Mouse (Mus musculus): Measurements from ENCODE around the gene Gm20715.

DNA sequence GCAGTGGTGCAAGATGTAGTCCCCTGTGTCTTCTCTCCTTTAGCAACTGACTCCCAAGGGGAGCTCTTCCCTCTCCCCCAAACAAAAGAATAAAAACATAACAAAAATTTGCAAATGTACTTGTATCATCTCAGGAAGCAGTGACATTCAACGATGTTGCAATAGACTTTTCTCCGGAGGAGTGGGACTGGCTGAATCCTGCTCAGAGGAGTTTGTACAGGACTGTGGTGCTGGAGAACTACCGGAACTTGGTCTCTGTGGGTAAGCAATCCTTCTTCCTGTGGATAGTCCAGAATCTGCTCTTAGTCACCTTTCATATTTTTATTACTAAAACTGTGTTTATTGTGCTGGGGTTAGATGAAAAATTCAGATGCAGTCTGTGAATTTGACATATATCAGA lies 37.1 kb upstream of the Gm20715 start:
- no peak for TF ChIP-seq CTCF (conservative IDR thresholded peaks at IDR 0.05; ENCODE audit: low read length)
- no peak for TF ChIP-seq POU5F1 (IDR thresholded peaks at IDR 0.05; ENCODE audit: borderline replicate concordance, low read length)
- TF ChIP-seq NANOG (IDR thresholded peaks at IDR 0.05; ENCODE audit: borderline replicate concordance, low read length): no peak

Data from E14TG2a.4 (cell line).